Mouse (Mus musculus): Measurements from ENCODE around the gene Fgfr2.
A peak's percentile ranks its signal among the peaks of the same experiment; 100 is the strongest.

The Fgfr2 gene

GRCm38 (mm10) chr7:132429324-132429723 is 693.8 kb downstream of the Fgfr2 start:
- DNase-seq: no peak

- no peak for DNase-seq
Measured at GRCm38 (mm10) chr7:132428308-132428707, 694.8 kb downstream of the Fgfr2 start.

GRCm38 (mm10) chr7:132426069-132426468 is 697.1 kb downstream of the Fgfr2 start:
- DNase-seq: no peak

GRCm38 (mm10) chr7:132425364-132425999 is 697.7 kb downstream of the Fgfr2 start:
- DNase-seq: no peak

- DNase-seq: peak in 1 of 2 experiments; percentile 24
Measured at GRCm38 (mm10) chr7:132423570-132423969, 699.6 kb downstream of the Fgfr2 start.

DNA sequence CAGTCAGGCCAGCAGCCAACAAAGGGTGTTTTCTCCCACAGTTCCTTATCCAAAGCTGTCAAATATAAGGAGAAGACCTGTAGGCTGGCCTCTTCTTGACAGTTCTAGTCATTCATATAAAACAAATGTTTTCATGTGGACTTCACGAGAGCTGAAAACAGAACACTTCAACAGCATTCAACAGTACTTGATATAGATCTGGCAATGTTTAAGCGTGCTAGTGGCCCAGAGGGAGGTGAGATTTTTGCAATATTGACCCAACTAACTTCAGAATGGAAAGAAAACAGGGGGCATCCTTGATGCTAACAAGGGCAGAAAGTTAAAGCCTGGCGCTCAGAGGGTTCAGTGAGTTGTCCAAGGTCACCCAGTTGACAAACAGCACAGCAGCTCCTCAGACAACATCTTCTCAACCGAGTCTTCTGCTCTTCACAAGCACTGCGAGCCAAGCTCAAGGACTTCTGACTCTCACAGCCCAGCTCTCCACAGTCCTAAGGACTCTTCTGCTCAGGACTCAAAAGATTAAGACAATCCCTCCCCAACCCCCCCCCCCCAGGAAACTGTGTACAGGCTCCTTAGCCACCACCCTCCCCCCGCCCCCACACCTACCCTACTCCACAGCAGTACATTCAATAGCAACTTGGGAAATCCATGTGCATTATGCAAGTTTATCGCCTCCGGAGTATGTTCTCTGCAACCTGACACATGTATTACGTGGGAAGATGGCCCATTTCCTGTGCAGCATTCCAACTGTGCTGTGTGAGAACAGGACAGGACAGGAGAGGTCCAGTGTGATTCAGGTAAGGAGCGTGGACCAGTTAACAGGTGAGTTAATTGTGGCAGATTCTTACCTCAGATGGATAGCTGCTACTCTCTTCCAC is 703.5 kb downstream of the Fgfr2 start:
- DNase-seq: no peak

- DNase-seq: peak; percentile 38 to 58
Measured at GRCm38 (mm10) chr7:132416866-132417265, 706.3 kb downstream of the Fgfr2 start.

DNA sequence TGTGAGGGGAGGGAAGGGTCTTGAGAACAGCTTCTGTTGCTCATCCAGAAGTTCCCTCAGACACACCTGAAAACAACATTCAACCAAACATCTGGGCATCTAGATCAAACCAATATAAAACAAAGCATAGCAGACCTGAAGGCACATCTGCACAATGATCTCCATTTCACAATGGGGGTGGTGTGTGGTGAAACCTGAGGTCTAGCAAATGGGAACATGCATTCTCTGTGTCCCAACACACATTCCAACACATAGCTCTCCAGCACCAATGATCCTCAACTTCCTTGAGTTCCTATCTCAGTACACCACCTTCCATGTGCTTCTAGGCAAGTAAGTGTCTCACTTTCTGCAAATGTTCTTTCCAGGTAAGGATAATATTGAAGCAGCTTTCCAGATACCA is 707.3 kb downstream of the Fgfr2 start:
- no peak for DNase-seq

DNA sequence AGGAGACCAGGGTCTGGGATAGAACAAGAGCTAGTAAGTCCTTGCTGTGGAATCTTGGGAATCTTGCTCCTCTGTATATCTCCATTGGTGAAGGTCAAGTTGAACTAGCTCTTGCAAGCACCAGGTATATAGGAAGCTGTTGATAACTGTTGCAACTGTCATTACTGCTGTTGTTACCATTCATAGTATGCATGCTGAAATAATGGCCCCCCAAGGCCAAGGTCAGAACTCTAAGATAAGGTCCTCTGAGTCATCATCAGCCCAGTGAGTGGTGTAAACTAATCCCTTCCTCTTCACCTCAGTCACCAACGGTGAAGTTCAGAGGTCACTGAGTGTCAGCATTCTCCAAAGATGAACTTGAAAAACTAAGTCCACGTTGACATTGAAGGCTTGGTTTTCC is 710.6 kb downstream of the Fgfr2 start:
- no peak for DNase-seq

- DNase-seq: no peak
Measured at GRCm38 (mm10) chr7:132411708-132412107, 711.4 kb downstream of the Fgfr2 start.

- DNase-seq: no peak
Measured at GRCm38 (mm10) chr7:132410958-132411357, 712.2 kb downstream of the Fgfr2 start.

GRCm38 (mm10) chr7:132409890-132410289 is 713.3 kb downstream of the Fgfr2 start:
- no peak for DNase-seq

GRCm38 (mm10) chr7:132402377-132403084 is 720.6 kb downstream of the Fgfr2 start:
- no peak for DNase-seq

GRCm38 (mm10) chr7:132398487-132398886 is 724.7 kb downstream of the Fgfr2 start:
- no peak for DNase-seq

DNA sequence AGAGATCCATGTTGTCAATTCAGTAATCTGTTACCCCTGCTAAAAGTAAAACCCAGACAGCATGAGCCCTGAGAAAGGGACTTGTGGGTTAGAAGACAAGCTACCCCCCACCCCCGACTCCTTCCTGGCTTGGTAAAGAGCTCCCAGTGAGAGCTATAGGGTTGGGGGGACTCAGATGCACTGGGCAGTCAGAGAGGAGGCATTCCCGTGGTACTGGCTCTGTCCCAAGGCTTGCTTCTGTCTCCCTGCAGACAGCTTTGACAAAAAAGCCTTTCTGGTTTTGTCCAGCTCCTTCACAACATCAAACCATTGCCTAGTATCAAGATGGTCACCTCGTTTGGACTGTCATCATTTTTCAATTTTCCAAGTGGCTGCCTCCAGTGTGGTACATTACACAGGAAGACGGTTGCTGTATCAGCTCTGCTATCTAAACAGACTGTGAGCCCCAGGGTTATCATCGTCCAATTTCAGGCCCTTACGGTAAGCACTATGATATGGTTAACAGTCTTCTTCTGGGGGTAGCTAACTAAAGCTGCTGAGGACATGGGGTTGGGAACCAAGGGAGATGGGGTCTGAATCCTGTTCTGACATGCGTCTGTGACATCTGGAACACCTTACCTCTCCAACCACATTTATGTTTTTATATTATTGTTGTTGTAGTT is 726.4 kb downstream of the Fgfr2 start:
- no peak for DNase-seq

- DNase-seq: no peak
Measured at GRCm38 (mm10) chr7:132393582-132394175, 729.5 kb downstream of the Fgfr2 start.

- DNase-seq: no peak
Measured at GRCm38 (mm10) chr7:132393014-132393406, 730.1 kb downstream of the Fgfr2 start.

GRCm38 (mm10) chr7:132392233-132393013 is 730.7 kb downstream of the Fgfr2 start:
- no peak for DNase-seq

- peak in 1 of 2 experiments; percentile 13 for DNase-seq
Measured at GRCm38 (mm10) chr7:132389473-132389872, 733.7 kb downstream of the Fgfr2 start.

- DNase-seq: no peak
Measured at GRCm38 (mm10) chr7:132387507-132387906, 735.6 kb downstream of the Fgfr2 start.

GRCm38 (mm10) chr7:132386316-132386715 is 736.8 kb downstream of the Fgfr2 start:
- no peak for DNase-seq
